Mouse (Mus musculus) lung, embryonic 15.5 days (tissue): Measurements from ENCODE around the gene Fibp. TPM values are rescaled to one million over a fixed set of nuclear protein-coding genes. Genes with fewer than 3 reads are reported as not detected.
A peak's percentile ranks its signal among the peaks of the same experiment; 100 is the strongest.

ENCODE experiments used
- ATAC-seq: fragments of 200-750 bp; cut with Nextera tagmentation; 2 replicates; pipeline ENCODE4 v1.8.0; 2017; ENCODE audit warnings: moderate number of reproducible peaks, borderline replicate concordance; ENCODE audit not compliant: low FRiP score, low TSS enrichment; ENCODE audit errors: extremely low read depth
- H3K27ac ChIP-seq: fragments of 300-500 bp; sonication (generic); 2 replicates; pipeline ENCODE4 v1.5.1; 2015; ENCODE audit warnings: moderate library complexity, mild to moderate bottlenecking, inconsistent platforms
- H3K27me3 ChIP-seq: fragments of 300-500 bp; sonication (generic); 2 replicates; pipeline ENCODE4 v1.6.1; 2015; ENCODE audit warnings: inconsistent platforms
- H3K36me3 ChIP-seq: fragments of 300-500 bp; sonication (generic); 2 replicates; pipeline ENCODE4 v1.6.1; 2015; ENCODE audit warnings: inconsistent platforms
- H3K4me1 ChIP-seq: fragments of 300-500 bp; sonication (generic); 2 replicates; pipeline ENCODE4 v1.6.1; 2015; ENCODE audit warnings: inconsistent platforms
- H3K4me2 ChIP-seq: fragments of 300-500 bp; sonication (generic); 2 replicates; pipeline ENCODE4 v1.6.1; 2015; ENCODE audit warnings: inconsistent platforms, mild to moderate bottlenecking, moderate library complexity
- H3K4me3 ChIP-seq: fragments of 300-500 bp; sonication (generic); 2 replicates; pipeline ENCODE4 v1.5.1; 2015; ENCODE audit warnings: mild to moderate bottlenecking, inconsistent platforms
- H3K9ac ChIP-seq: fragments of 300-500 bp; sonication (generic); 2 replicates; pipeline ENCODE4 v1.6.1; 2015; ENCODE audit warnings: inconsistent platforms
- H3K9me3 ChIP-seq: fragments of 300-500 bp; sonication (generic); 2 replicates; pipeline ENCODE4 v1.6.1; 2016; ENCODE audit warnings: inconsistent platforms
- whole genome bisulfite sequencing: fragments of 180-500 bp; shearing (Covaris S2); methylation state at CpG from one replicate; pipeline ENCODE4 v1.1.7; 2015; 5-methylcytosine and 5-hydroxymethylcytosine counted together
- polyA plus RNA-seq: library from polyadenylated mRNA; unstranded; fragments of >200 nt; fragmentation: Nextera tagmentation; extraction: Ambion mirVana; gene quantifications from 2 replicates; pipeline ENCODE4 v1.2.1, GENCODE M21; 2015

The Fibp gene
- polyA plus RNA-seq, 1 experiment from 2014 or later = 117 TPM

GRCm38 (mm10) chr19:5472857-5473256 lies 12.4 kb downstream of the Fibp start:
- no peaks in the 10 kb centered on the region for H3K27me3 ChIP-seq
- H3K4me1 ChIP-seq = peaks cover 24% of the 10 kb centered on the region
- no peak overlapping the region for H3K9ac ChIP-seq
- ATAC-seq = no peak
- H3K4me2 ChIP-seq = no peak overlapping the region
- peaks cover 8% of the 10 kb centered on the region; the same call in 1 of the 2 replicates for H3K36me3 ChIP-seq
- H3K9me3 ChIP-seq = no peaks in the 10 kb centered on the region
- no peak overlapping the region for H3K4me3 ChIP-seq
- H3K27ac ChIP-seq = peak overlapping the region; percentile 90; the same call in 1 of the 2 replicates
- WGBS = 73% methylated on average over 3 of the region's 3 CpGs

- peak; percentile 86 for ATAC-seq
- 1% methylated on average over 22 of the region's 22 CpGs for WGBS
- no peaks in the 10 kb centered on the region for H3K27me3 ChIP-seq
- H3K4me3 ChIP-seq = peak within 1 kb of the TSS; percentile 56
- no peaks in the 10 kb centered on the region for H3K9me3 ChIP-seq
- peak within 1 kb of the TSS; percentile 90 for H3K27ac ChIP-seq
- H3K4me1 ChIP-seq = peaks cover 20% of the 10 kb centered on the region
- peak within 1 kb of the TSS; percentile 83 for H3K4me2 ChIP-seq
- H3K9ac ChIP-seq = peak within 1 kb of the TSS; percentile 67
- peaks cover 13% of the 10 kb centered on the region for H3K36me3 ChIP-seq
Measured at GRCm38 (mm10) chr19:5473720-5474119, 13.3 kb downstream of the Fibp start, which contains the start of gene Efemp2. TSS of gene Efemp2 (plus strand) at chr19:5473954.

GRCm38 (mm10) chr19:5474281-5475068 lies 14.1 kb downstream of the Fibp start:
- H3K27ac ChIP-seq = peak overlapping the region; percentile 90
- peaks cover 20% of the 10 kb centered on the region for H3K4me1 ChIP-seq
- peaks cover 20% of the 10 kb centered on the region for H3K36me3 ChIP-seq
- H3K9ac ChIP-seq = peak overlapping the region; percentile 67
- H3K9me3 ChIP-seq = no peaks in the 10 kb centered on the region
- peak overlapping the region; percentile 56 for H3K4me3 ChIP-seq
- 3% methylated on average over 47 of the region's 68 CpGs for WGBS
- H3K27me3 ChIP-seq = no peaks in the 10 kb centered on the region
- peak overlapping the region; percentile 83 for H3K4me2 ChIP-seq
- ATAC-seq = peak; percentile 69

- peak overlapping the region; percentile 67 for H3K9ac ChIP-seq
- H3K27ac ChIP-seq = peak overlapping the region; percentile 90
- H3K4me1 ChIP-seq = peaks cover 20% of the 10 kb centered on the region
- WGBS = 10% methylated on average over 13 of the region's 13 CpGs
- peaks cover 27% of the 10 kb centered on the region for H3K36me3 ChIP-seq
- peak overlapping the region; percentile 83 for H3K4me2 ChIP-seq
- H3K9me3 ChIP-seq = no peaks in the 10 kb centered on the region
- ATAC-seq = peak; percentile 27
- peak overlapping the region; percentile 56 for H3K4me3 ChIP-seq
- H3K27me3 ChIP-seq = no peaks in the 10 kb centered on the region
Measured at GRCm38 (mm10) chr19:5475069-5475714, 14.8 kb downstream of the Fibp start.

- H3K4me1 ChIP-seq = peaks cover 20% of the 10 kb centered on the region
- no peak for ATAC-seq
- H3K4me2 ChIP-seq = no peak overlapping the region
- no peak overlapping the region for H3K27ac ChIP-seq
- no peaks in the 10 kb centered on the region for H3K27me3 ChIP-seq
- no peaks in the 10 kb centered on the region for H3K9me3 ChIP-seq
- no peak overlapping the region for H3K9ac ChIP-seq
- peaks cover 46% of the 10 kb centered on the region for H3K36me3 ChIP-seq
- 87% methylated on average over 10 of the region's 10 CpGs for WGBS
- no peak overlapping the region for H3K4me3 ChIP-seq
Measured at GRCm38 (mm10) chr19:5477004-5477667, 16.7 kb downstream of the Fibp start.

GRCm38 (mm10) chr19:5477668-5478300 lies 17.4 kb downstream of the Fibp start:
- Histone ChIP-seq H3K4me3 (no peak overlapping the region), H3K27me3 (no peaks in the 10 kb centered on the region), H3K9ac (no peak overlapping the region), H3K36me3 (peaks cover 53% of the 10 kb centered on the region), H3K27ac (no peak overlapping the region), H3K4me1 (peaks cover 21% of the 10 kb centered on the region), H3K4me2 (no peak overlapping the region), H3K9me3 (no peaks in the 10 kb centered on the region)
- 86% methylated on average over 18 of the region's 18 CpGs for WGBS
- ATAC-seq = no peak

- peaks cover 68% of the 10 kb centered on the region for H3K36me3 ChIP-seq
- 81% methylated on average over 10 of the region's 10 CpGs for WGBS
- no peak overlapping the region for H3K4me2 ChIP-seq
- H3K4me1 ChIP-seq = peaks cover 27% of the 10 kb centered on the region
- no peak overlapping the region for H3K27ac ChIP-seq
- no peaks in the 10 kb centered on the region for H3K9me3 ChIP-seq
- H3K4me3 ChIP-seq = no peak overlapping the region
- ATAC-seq = no peak
- no peak overlapping the region for H3K9ac ChIP-seq
- no peaks in the 10 kb centered on the region for H3K27me3 ChIP-seq
Measured at GRCm38 (mm10) chr19:5480016-5480415, 19.6 kb downstream of the Fibp start.

GRCm38 (mm10) chr19:5481398-5481797 lies 21.0 kb downstream of the Fibp start:
- Histone ChIP-seq H3K9me3 (no peaks in the 10 kb centered on the region), H3K4me1 (peaks cover 30% of the 10 kb centered on the region), H3K27ac (no peak overlapping the region), H3K4me2 (no peak overlapping the region), H3K27me3 (no peaks in the 10 kb centered on the region), H3K9ac (no peak overlapping the region), H3K36me3 (peaks cover 68% of the 10 kb centered on the region), H3K4me3 (no peak overlapping the region)
- 85% methylated on average over 10 of the region's 10 CpGs for WGBS
- no peak for ATAC-seq

GRCm38 (mm10) chr19:5483386-5484359 lies 23.3 kb downstream of the Fibp start:
- no peak overlapping the region for H3K9ac ChIP-seq
- H3K4me2 ChIP-seq = no peak overlapping the region
- H3K4me1 ChIP-seq = peaks cover 40% of the 10 kb centered on the region
- peaks cover 59% of the 10 kb centered on the region for H3K36me3 ChIP-seq
- WGBS = 92% methylated on average over 19 of the region's 19 CpGs
- peak overlapping the region; percentile 43; the same call in 1 of the 2 replicates for H3K27ac ChIP-seq
- no peak for ATAC-seq
- H3K9me3 ChIP-seq = no peaks in the 10 kb centered on the region
- no peaks in the 10 kb centered on the region for H3K27me3 ChIP-seq
- no peak overlapping the region for H3K4me3 ChIP-seq

GRCm38 (mm10) chr19:5484496-5484895 lies 24.1 kb downstream of the Fibp start:
- H3K4me2 ChIP-seq = 0 out of 2 replicates have a peak overlapping the region, but pooled peaks have one; percentile 6
- H3K27ac ChIP-seq = peak overlapping the region; percentile 98
- no peak overlapping the region for H3K4me3 ChIP-seq
- peaks cover 45% of the 10 kb centered on the region for H3K4me1 ChIP-seq
- H3K36me3 ChIP-seq = peaks cover 51% of the 10 kb centered on the region
- H3K27me3 ChIP-seq = no peaks in the 10 kb centered on the region
- no peaks in the 10 kb centered on the region for H3K9me3 ChIP-seq
- H3K9ac ChIP-seq = no peak overlapping the region
- 66% methylated on average over 5 of the region's 5 CpGs for whole genome bisulfite sequencing
- no peak for ATAC-seq
